Mouse (Mus musculus) lung, postnatal 0 days (tissue): ENCODE data around the gene Wdr86.

Experiments used
- CTCF ChIP-seq: IDR thresholded peaks from 2 replicates; pipeline ENCODE4 v1.5.1; 2016; ENCODE audit warnings: antibody characterized with exemption, mild to moderate bottlenecking
- EP300 ChIP-seq: IDR thresholded peaks from 2 replicates; pipeline ENCODE4 v1.6.1; 2016; ENCODE audit warnings: antibody characterized with exemption, mild to moderate bottlenecking, control low read depth

GRCm38 (mm10) chr5:24738517-24738916, 8.0 kb upstream of the Wdr86 start:
- no peak for TF ChIP-seq EP300
- TF ChIP-seq CTCF = no peak
